Mouse (Mus musculus): ENCODE data around the gene Vwa8.

The Vwa8 gene

GRCm38 (mm10) chr14:79182801-79183200, 333.9 kb downstream of the Vwa8 start:
- DNase-seq (ENCODE audit: low spot score in 2 of 2) = no peak

- no peak for DNase-seq (ENCODE audit: low spot score in 2 of 2)
Measured at GRCm38 (mm10) chr14:79183261-79183660, 334.4 kb downstream of the Vwa8 start.

GRCm38 (mm10) chr14:79184071-79184470, 335.2 kb downstream of the Vwa8 start:
- DNase-seq (ENCODE audit: low spot score in 2 of 2) = no peak

GRCm38 (mm10) chr14:79185018-79185685, 336.3 kb downstream of the Vwa8 start:
- no peak for DNase-seq (ENCODE audit: low spot score in 2 of 2)

- DNase-seq (ENCODE audit: low spot score in 2 of 2) = no peak
Measured at GRCm38 (mm10) chr14:79186976-79187375, 338.1 kb downstream of the Vwa8 start.

GRCm38 (mm10) chr14:79196711-79197110, 347.9 kb downstream of the Vwa8 start:
- DNase-seq (ENCODE audit: low spot score in 2 of 2) = no peak

GRCm38 (mm10) chr14:79198066-79198465, 349.2 kb downstream of the Vwa8 start:
- no peak for DNase-seq (ENCODE audit: low spot score in 2 of 2)

GRCm38 (mm10) chr14:79200133-79200891, 351.5 kb downstream of the Vwa8 start:
- DNase-seq (ENCODE audit: low spot score in 2 of 2) = no peak

- DNase-seq (ENCODE audit: low spot score in 2 of 2) = no peak
Measured at GRCm38 (mm10) chr14:79200892-79201285, 352.0 kb downstream of the Vwa8 start.

GRCm38 (mm10) chr14:79202722-79203362, 354.0 kb downstream of the Vwa8 start:
- no peak for DNase-seq (ENCODE audit: low spot score in 2 of 2)

GRCm38 (mm10) chr14:79203496-79204158, 354.8 kb downstream of the Vwa8 start:
- DNase-seq (ENCODE audit: low spot score in 2 of 2) = no peak

GRCm38 (mm10) chr14:79204866-79205265, 356.0 kb downstream of the Vwa8 start:
- DNase-seq (ENCODE audit: low spot score in 2 of 2) = no peak

GRCm38 (mm10) chr14:79206210-79206609, 357.4 kb downstream of the Vwa8 start:
- DNase-seq (ENCODE audit: low spot score in 2 of 2) = no peak

GRCm38 (mm10) chr14:79208468-79208867, 359.6 kb downstream of the Vwa8 start:
- DNase-seq (ENCODE audit: low spot score in 2 of 2) = no peak

GRCm38 (mm10) chr14:79209813-79210212, 361.0 kb downstream of the Vwa8 start:
- DNase-seq (ENCODE audit: low spot score in 2 of 2) = no peak

- DNase-seq (ENCODE audit: low spot score in 2 of 2) = no peak
Measured at GRCm38 (mm10) chr14:79212380-79212991, 363.6 kb downstream of the Vwa8 start.

GRCm38 (mm10) chr14:79214129-79214528, 365.3 kb downstream of the Vwa8 start:
- no peak for DNase-seq (ENCODE audit: low spot score in 2 of 2)

- no peak for DNase-seq (ENCODE audit: low spot score in 2 of 2)
Measured at GRCm38 (mm10) chr14:79214660-79215249, 365.9 kb downstream of the Vwa8 start.

GRCm38 (mm10) chr14:79216366-79216765, 367.5 kb downstream of the Vwa8 start:
- no peak for DNase-seq (ENCODE audit: low spot score in 2 of 2)

GRCm38 (mm10) chr14:79223431-79224036, 374.7 kb downstream of the Vwa8 start:
- DNase-seq (ENCODE audit: low spot score in 2 of 2) = no peak

GRCm38 (mm10) chr14:79225458-79225857, 376.6 kb downstream of the Vwa8 start:
- DNase-seq (ENCODE audit: low spot score in 2 of 2) = no peak

Measured in spleen, postnatal 4 days (tissue).